Comparison of ENCODE assay signal across 9 mouse cellular contexts in the genomic region with DNA sequence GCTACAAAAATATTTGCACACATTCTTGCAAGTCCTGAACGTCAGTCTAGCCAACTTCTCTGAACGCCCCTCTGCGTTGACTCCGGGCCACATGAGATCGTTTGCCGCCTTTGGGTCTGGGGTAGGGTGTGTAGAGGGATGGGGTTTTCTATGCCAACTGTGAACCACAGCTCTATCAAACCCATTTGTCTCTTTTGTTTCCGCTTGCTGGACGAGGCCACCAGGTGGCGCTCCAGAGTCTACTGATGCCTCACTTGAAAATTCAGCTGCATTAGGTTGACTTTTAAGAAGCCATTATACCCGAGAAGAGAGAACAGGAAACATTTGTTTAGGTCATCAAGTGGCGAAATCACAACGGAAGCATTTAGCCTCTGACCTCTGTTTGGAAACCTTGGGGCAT. TPM values are rescaled to one million over a fixed set of nuclear protein-coding genes. Genes with fewer than 3 reads are reported as not detected.
DNase-seq lines count a peak whose midpoint lies in the region; ATAC-seq and TF ChIP-seq lines count a peak whose summit lies in the region.
"Had no signal": no experiment of that assay in that cellular context is flagged by ENCODE, and none has a peak within 500 bp of the region (broad histone marks: within the 10 kb centered on the region; RNA-seq: fewer than 3 reads in every experiment).

No protein-coding gene starts in this region.

- intact Hi-C loops in heart, postnatal 25 days (cut with DNase I), result loop anchor here (2.0 to 5.0 kb wide), 4 partner anchors 103 to 358 kb away; no protein-coding TSS in a partner anchor
- intact Hi-C loops in left cerebral cortex, postnatal 10 days (cut with DNase I), result loop anchor here (1.0 to 5.0 kb wide), 3 partner anchors 148 to 358 kb away; no protein-coding TSS in a partner anchor

- H3K4me3 ChIP-seq in embryonic fibroblast, embryonic 13.5 days (ENCODE audit: insufficient read depth, low read length), result no peak overlapping the region
- H3K4me3 ChIP-seq in midbrain, embryonic 16.5 days (ENCODE audit: low read depth, low read length), result no peak overlapping the region
- H3K4me3 ChIP-seq: myocyte had no signal

- no peak overlapping the region for H3K9ac ChIP-seq in midbrain, embryonic 16.5 days (ENCODE audit: low read depth, low read length)

- H3K27ac ChIP-seq in embryonic fibroblast, embryonic 13.5 days (ENCODE audit: insufficient read depth, low read length), result no peak overlapping the region
- H3K27ac ChIP-seq in midbrain, embryonic 16.5 days (ENCODE audit: low read length), result no peak overlapping the region

- H3K4me2 ChIP-seq in midbrain, embryonic 16.5 days (ENCODE audit: low read length), result no peak overlapping the region

- no peak for TF ChIP-seq POLR2A in embryonic fibroblast, embryonic 13.5 days (IDR thresholded peaks at IDR 0.05; ENCODE audit: low read depth, low read length)

- WGBS in midbrain, embryonic 16.5 days, result 5% methylated on average over 12 of the region's 12 CpGs

- peak; percentile 72 for TF ChIP-seq CTCF in embryonic fibroblast, embryonic 13.5 days (IDR thresholded peaks at IDR 0.05; ENCODE audit: borderline replicate concordance, insufficient read depth, low read length)

- no peaks in the 10 kb centered on the region for H3K4me1 ChIP-seq in embryonic fibroblast, embryonic 13.5 days (ENCODE audit: control insufficient read depth, insufficient read depth, low read length)
- H3K4me1 ChIP-seq in midbrain, embryonic 16.5 days (ENCODE audit: control insufficient read depth, insufficient read depth, low read length), result no peaks in the 10 kb centered on the region

- no peak; the same call in 1 of the 2 replicates for ATAC-seq in cerebellum, adult (ENCODE audit: insufficient number of reproducible peaks, low FRiP score, low TSS enrichment)
- peak; percentile 36; the same call in 1 of the 2 replicates for ATAC-seq in midbrain, embryonic 16.5 days

- no peaks in the 10 kb centered on the region for H3K36me3 ChIP-seq in midbrain, embryonic 16.5 days (ENCODE audit: control insufficient read depth, insufficient read depth, low read length)

- peak; percentile 74 for DNase-seq in cerebellum, adult 11 months
- peak; percentile 41 to 54 for DNase-seq in adrenal gland, postnatal 4 days (ENCODE audit: low spot score in 2 of 2)
- peak; percentile 21 for DNase-seq in heart, postnatal 25 days (ENCODE audit: low spot score)
- peak; percentile 60 to 78 for DNase-seq in left cerebral cortex, postnatal 10 days (ENCODE audit: extremely low spot score in 1 of 2, low spot score in 2 of 2)
- peak; percentile 31 to 79 for DNase-seq in spleen, adult 18-20 months

- H3K9me3 ChIP-seq in midbrain, embryonic 16.5 days (replicated peaks; ENCODE audit: control insufficient read depth, low read length, poor library complexity, severe bottlenecking), result no peaks in the 10 kb centered on the region

- no peaks in the 10 kb centered on the region for H3K27me3 ChIP-seq in midbrain, embryonic 16.5 days (ENCODE audit: control insufficient read depth, insufficient read depth, low read depth, low read length)

RNA-seq across cellular contexts. Expression of a gene that starts 33.8 kb away (rescaled TPM):
- total RNA-seq in adrenal gland, postnatal 4 days (2021), result 1,000 to 10,000 TPM; 1,260 to 1,409 TPM
- polyA plus RNA-seq in embryonic fibroblast, embryonic 13.5 days (2011; ENCODE audit: insufficient read length, low read depth, missing spikeins), result 2,507 and 2,625 TPM in 2 replicates
- 1,000 to 10,000 TPM; 1,172 to 1,478 TPM for total RNA-seq in heart, postnatal 25 days (2021)
- 1,000 to 10,000 TPM; 2,142 to 2,231 TPM for total RNA-seq in left cerebral cortex, postnatal 10 days (2021)
- polyA plus RNA-seq in midbrain, embryonic 16.5 days (2015; fragmentation: Nextera tagmentation; extraction: Ambion mirVana), result 3,317 and 3,489 TPM in 2 replicates

RNA-seq across cellular contexts. Expression of a gene that starts 39.4 kb away (rescaled TPM):
- under 1 TPM in 1 of 2 experiments, not detected in 1; 0.08 TPM for total RNA-seq in adrenal gland, postnatal 4 days (2021)
- not detected in 2 replicates for polyA plus RNA-seq in embryonic fibroblast, embryonic 13.5 days (2011; ENCODE audit: insufficient read length, low read depth, missing spikeins)
- total RNA-seq in heart, postnatal 25 days (2021), result not detected
- total RNA-seq in left cerebral cortex, postnatal 10 days (2021), result not detected
- polyA plus RNA-seq in midbrain, embryonic 16.5 days (2015; fragmentation: Nextera tagmentation; extraction: Ambion mirVana), result 1.8 and 2.5 TPM in 2 replicates
- polyA plus RNA-seq: myocyte had no signal

Comparison
In these comparisons a context has a peak if more than half of its experiments do, and no peak if none do; other contexts are left out.
1. DNase-seq: peak in every context shown above with its lines; median percentile 74 in cerebellum, adult 11 months; 69 in left cerebral cortex, postnatal 10 days; 55 in spleen, adult 18-20 months; 48 in adrenal gland, postnatal 4 days; 21 in heart, postnatal 25 days.